Mouse (Mus musculus): ENCODE results near the gene C1ql2. TPM values are rescaled to one million over a fixed set of nuclear protein-coding genes. Genes with fewer than 3 reads are reported as not detected.

Gene C1ql2
- polyA plus RNA-seq, 1 experiment: not detected

DNA sequence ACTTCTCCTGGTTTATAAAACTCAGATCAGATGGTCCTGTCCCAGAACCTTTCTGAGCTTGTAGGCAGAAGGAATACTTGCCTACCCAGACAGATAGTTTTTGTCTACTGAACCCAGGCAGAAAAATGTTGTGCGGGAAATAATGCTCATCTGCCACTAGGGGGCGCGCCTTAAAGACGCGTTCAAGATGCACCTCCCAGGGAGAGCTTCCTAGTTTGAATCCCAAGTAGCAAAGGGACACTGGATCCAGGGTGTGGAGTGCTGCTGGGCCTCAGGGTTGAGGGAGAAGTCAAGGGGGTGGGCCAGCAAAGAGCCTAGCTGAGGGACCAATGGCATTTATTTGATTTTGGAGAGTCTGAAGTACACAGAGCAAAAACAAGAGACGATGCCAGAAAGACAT, 12.7 kb upstream of the C1ql2 start:
- TF ChIP-seq CTCF (IDR thresholded peaks at IDR 0.05; ENCODE audit: control insufficient read depth, insufficient read depth, insufficient replicate concordance, low read depth, low read length) (peak; percentile 73; the same call in 1 of the 2 replicates), POLR2A (IDR thresholded peaks at IDR 0.05; ENCODE audit: control insufficient read depth, low read depth, low read length) (no peak)
- Histone ChIP-seq H3K4me1 (ENCODE audit: control insufficient read depth, insufficient read depth, low read length) (no peaks in the 10 kb centered on the region), H3K36me3 (ENCODE audit: control insufficient read depth, insufficient read depth, low read length) (no peaks in the 10 kb centered on the region)

DNA sequence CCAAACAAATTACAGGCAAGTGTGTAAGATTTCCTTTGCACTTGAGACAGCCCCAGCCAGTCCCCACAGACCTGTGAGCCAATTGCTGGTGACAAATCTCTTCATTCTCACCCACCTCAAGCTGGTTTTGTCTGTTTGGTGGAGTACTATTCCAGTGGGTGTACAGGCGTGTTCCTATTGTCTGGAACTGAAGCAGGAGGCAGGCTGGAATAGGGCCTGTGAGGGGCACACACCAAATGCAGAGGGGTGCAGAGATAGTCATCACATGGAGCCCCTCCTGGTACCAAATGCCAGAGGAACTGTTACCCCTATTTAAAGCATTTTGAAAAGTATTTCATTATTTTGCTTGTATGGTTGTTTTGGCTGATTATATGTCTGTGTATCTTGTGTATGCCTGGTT, 12.2 kb upstream of the C1ql2 start:
- Histone ChIP-seq H3K36me3 (ENCODE audit: control insufficient read depth, insufficient read depth, low read length) (no peaks in the 10 kb centered on the region), H3K4me1 (ENCODE audit: control insufficient read depth, insufficient read depth, low read length) (no peaks in the 10 kb centered on the region), H3K27me3 (ENCODE audit: control insufficient read depth, insufficient read depth, low read length) (no peaks in the 10 kb centered on the region), H3K27ac (ENCODE audit: control insufficient read depth, insufficient read depth, low read depth, low read length) (no peak overlapping the region), H3K4me3 (ENCODE audit: control insufficient read depth, low read depth, low read length) (no peak overlapping the region)
- TF ChIP-seq CTCF (IDR thresholded peaks at IDR 0.05; ENCODE audit: control insufficient read depth, insufficient read depth, insufficient replicate concordance, low read depth, low read length) (no peak), POLR2A (IDR thresholded peaks at IDR 0.05; ENCODE audit: control insufficient read depth, low read depth, low read length) (no peak)

More for the DNA sequence above, 12.7 kb upstream of the C1ql2 start:
- no peak overlapping the region for H3K27ac ChIP-seq (ENCODE audit: control insufficient read depth, insufficient read depth, low read depth, low read length)
- H3K4me3 ChIP-seq (ENCODE audit: control insufficient read depth, low read depth, low read length): no peak overlapping the region
- H3K27me3 ChIP-seq (ENCODE audit: control insufficient read depth, insufficient read depth, low read length): no peaks in the 10 kb centered on the region

DNA sequence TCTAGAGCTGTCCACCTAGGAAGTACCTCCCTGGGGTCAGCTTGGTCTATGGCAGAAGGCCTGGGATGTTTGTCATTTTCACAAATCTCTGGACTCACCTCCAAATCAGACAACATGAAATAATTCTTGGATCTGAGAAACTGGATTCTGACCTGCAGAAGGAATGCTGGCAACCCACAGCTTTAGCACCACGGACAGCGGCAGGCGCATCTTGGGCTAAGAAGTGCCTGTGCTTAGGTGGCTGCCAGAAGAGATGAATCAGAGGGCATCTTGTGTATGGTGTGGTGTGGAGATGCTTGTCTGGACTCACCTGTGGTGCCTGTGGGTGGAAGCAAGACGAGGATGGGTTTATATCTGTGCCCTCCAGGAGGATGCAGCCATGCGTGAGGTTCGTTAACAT, 8.5 kb upstream of the C1ql2 start:
- no peaks in the 10 kb centered on the region for H3K27me3 ChIP-seq (ENCODE audit: control insufficient read depth, insufficient read depth, low read length)
- H3K4me1 ChIP-seq (ENCODE audit: control insufficient read depth, insufficient read depth, low read length): no peaks in the 10 kb centered on the region
- no peak for TF ChIP-seq POLR2A (IDR thresholded peaks at IDR 0.05; ENCODE audit: control insufficient read depth, low read depth, low read length)
- TF ChIP-seq CTCF (IDR thresholded peaks at IDR 0.05; ENCODE audit: control insufficient read depth, insufficient read depth, insufficient replicate concordance, low read depth, low read length): no peak
- no peaks in the 10 kb centered on the region for H3K36me3 ChIP-seq (ENCODE audit: control insufficient read depth, insufficient read depth, low read length)
- no peak overlapping the region for H3K4me3 ChIP-seq (ENCODE audit: control insufficient read depth, low read depth, low read length)
- H3K27ac ChIP-seq (ENCODE audit: control insufficient read depth, insufficient read depth, low read depth, low read length): no peak overlapping the region

DNA sequence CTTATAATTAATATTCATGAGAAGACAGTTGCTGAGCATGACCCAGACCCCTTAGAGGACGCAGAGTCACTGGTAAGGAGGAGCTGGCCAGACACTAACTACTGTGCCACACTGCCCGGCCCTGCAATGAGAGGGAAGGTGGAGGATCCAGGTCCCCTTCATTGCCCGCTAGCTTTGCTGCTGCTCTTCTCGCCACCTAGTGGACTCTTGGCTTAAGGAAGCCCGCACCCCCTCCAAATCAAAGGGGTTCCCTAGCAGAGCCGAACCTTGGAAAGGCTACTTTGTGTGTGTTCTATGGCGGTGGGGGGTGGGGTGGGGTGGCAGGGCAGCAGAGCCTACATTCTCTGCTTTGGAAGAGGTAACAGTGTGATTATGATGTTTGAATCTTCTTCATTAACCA, 2.4 kb upstream of the C1ql2 start:
- Histone ChIP-seq H3K4me1 (ENCODE audit: control insufficient read depth, insufficient read depth, low read length) (peaks cover 5% of the 10 kb centered on the region), H3K27me3 (ENCODE audit: control insufficient read depth, insufficient read depth, low read length) (0 out of 2 replicates have a peak, but pooled peaks cover 2% of the 10 kb centered on the region), H3K36me3 (ENCODE audit: control insufficient read depth, insufficient read depth, low read length) (no peaks in the 10 kb centered on the region), H3K27ac (ENCODE audit: control insufficient read depth, insufficient read depth, low read depth, low read length) (no peak overlapping the region), H3K4me3 (ENCODE audit: control insufficient read depth, low read depth, low read length) (no peak overlapping the region)
- TF ChIP-seq CTCF (IDR thresholded peaks at IDR 0.05; ENCODE audit: control insufficient read depth, insufficient read depth, insufficient replicate concordance, low read depth, low read length) (no peak), POLR2A (IDR thresholded peaks at IDR 0.05; ENCODE audit: control insufficient read depth, low read depth, low read length) (no peak)

DNA sequence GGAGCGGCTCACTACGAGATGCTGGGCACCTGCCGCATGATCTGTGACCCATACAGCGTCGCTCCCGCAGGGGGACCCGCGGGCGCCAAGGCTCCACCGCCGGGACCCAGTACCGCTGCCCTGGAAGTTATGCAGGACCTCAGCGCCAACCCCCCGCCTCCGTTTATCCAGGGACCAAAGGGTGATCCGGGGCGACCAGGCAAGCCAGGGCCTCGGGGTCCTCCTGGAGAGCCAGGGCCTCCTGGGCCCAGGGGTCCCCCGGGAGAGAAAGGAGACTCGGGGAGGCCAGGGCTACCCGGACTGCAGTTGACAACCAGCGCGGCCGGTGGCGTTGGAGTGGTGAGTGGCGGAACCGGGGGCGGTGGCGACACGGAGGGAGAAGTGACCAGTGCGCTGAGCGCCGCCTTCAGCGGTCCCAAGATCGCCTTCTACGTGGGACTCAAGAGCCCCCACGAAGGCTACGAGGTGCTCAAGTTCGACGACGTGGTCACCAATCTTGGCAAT, 842 bp downstream of the C1ql2 start:
- H3K27ac ChIP-seq (ENCODE audit: control insufficient read depth, insufficient read depth, low read depth, low read length): no peak overlapping the region
- no peak overlapping the region; the same call in 1 of the 2 replicates for H3K4me3 ChIP-seq (ENCODE audit: control insufficient read depth, low read depth, low read length)
- TF ChIP-seq POLR2A (IDR thresholded peaks at IDR 0.05; ENCODE audit: control insufficient read depth, low read depth, low read length) (no peak), CTCF (IDR thresholded peaks at IDR 0.05; ENCODE audit: control insufficient read depth, insufficient read depth, insufficient replicate concordance, low read depth, low read length) (no peak)
- no peaks in the 10 kb centered on the region for H3K36me3 ChIP-seq (ENCODE audit: control insufficient read depth, insufficient read depth, low read length)
- H3K4me1 ChIP-seq (ENCODE audit: control insufficient read depth, insufficient read depth, low read length): peaks cover 5% of the 10 kb centered on the region
- H3K27me3 ChIP-seq (ENCODE audit: control insufficient read depth, insufficient read depth, low read length): 0 out of 2 replicates have a peak, but pooled peaks cover 2% of the 10 kb centered on the region

DNA sequence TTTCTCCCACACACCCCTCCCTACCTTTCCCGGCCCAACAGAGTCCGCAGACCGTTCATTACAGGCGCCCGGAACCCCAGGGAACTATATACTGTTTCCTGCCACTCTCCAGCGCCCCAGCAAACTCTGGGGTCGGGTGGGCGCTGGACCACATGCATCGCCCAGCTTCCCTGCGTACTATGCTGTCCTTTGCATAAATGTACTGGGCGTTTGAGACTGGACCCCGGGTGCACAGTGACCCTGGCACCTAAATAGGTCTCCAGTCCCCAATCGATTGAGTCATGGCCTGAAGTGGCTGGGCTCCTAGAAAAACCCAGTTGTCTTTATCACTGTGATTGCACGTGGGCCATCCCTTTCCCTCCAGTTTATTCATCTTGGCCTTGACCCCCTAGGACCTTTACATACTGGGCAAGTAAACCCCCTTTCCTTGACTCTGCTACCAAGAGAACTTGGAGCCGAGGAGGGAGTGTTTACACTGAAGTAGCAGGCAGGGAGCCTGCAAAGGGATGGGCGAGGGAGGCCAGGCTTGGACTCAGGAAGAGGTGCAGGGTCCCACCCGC, 1.5 kb downstream of the C1ql2 start:
- H3K27me3 ChIP-seq (ENCODE audit: control insufficient read depth, insufficient read depth, low read length): 0 out of 2 replicates have a peak, but pooled peaks cover 2% of the 10 kb centered on the region
- no peak overlapping the region for H3K4me3 ChIP-seq (ENCODE audit: control insufficient read depth, low read depth, low read length)
- peaks cover 5% of the 10 kb centered on the region for H3K4me1 ChIP-seq (ENCODE audit: control insufficient read depth, insufficient read depth, low read length)
- TF ChIP-seq POLR2A (IDR thresholded peaks at IDR 0.05; ENCODE audit: control insufficient read depth, low read depth, low read length) (no peak), CTCF (IDR thresholded peaks at IDR 0.05; ENCODE audit: control insufficient read depth, insufficient read depth, insufficient replicate concordance, low read depth, low read length) (no peak)
- no peak overlapping the region for H3K27ac ChIP-seq (ENCODE audit: control insufficient read depth, insufficient read depth, low read depth, low read length)
- H3K36me3 ChIP-seq (ENCODE audit: control insufficient read depth, insufficient read depth, low read length): no peaks in the 10 kb centered on the region

DNA sequence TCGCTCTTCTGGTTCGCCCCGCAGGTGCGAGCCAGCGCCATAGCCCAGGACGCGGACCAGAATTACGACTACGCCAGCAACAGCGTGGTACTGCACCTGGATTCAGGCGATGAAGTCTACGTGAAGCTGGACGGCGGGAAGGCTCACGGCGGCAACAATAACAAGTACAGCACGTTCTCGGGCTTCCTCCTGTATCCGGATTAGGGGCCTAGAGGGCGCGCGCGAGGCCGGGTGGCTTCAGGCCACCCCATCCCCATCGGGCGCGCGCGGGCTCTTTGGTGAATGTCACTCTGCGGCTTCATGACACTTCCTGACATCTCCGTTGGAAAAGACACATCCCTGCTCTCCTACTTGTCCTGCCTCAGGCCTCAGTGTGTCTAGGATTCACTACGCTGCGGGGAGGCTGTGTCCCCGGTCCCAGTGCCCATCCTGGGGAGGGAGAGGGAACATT, 2.0 kb downstream of the C1ql2 start:
- Histone ChIP-seq H3K36me3 (ENCODE audit: control insufficient read depth, insufficient read depth, low read length) (no peaks in the 10 kb centered on the region), H3K27me3 (ENCODE audit: control insufficient read depth, insufficient read depth, low read length) (0 out of 2 replicates have a peak, but pooled peaks cover 2% of the 10 kb centered on the region), H3K4me1 (ENCODE audit: control insufficient read depth, insufficient read depth, low read length) (peaks cover 5% of the 10 kb centered on the region), H3K4me3 (ENCODE audit: control insufficient read depth, low read depth, low read length) (no peak overlapping the region), H3K27ac (ENCODE audit: control insufficient read depth, insufficient read depth, low read depth, low read length) (no peak overlapping the region)
- TF ChIP-seq CTCF (IDR thresholded peaks at IDR 0.05; ENCODE audit: control insufficient read depth, insufficient read depth, insufficient replicate concordance, low read depth, low read length) (no peak), POLR2A (IDR thresholded peaks at IDR 0.05; ENCODE audit: control insufficient read depth, low read depth, low read length) (no peak)

All from testis, adult 2 months (tissue).